In genomic region chr11:6410755-6411154, GRCm38 (mm10) we compare ENCODE assay signal across 6 mouse cellular contexts. TPM values are rescaled to one million over a fixed set of nuclear protein-coding genes. Genes with fewer than 3 reads are reported as not detected.
A peak's percentile ranks its signal among the peaks of the same experiment; 100 is the strongest.
DNase-seq lines count a peak whose midpoint lies in the region; ATAC-seq and TF ChIP-seq lines count a peak whose summit lies in the region.
"Not testable (repeated sequence)": the region's sequence is repeated elsewhere in the genome, so short reads cannot be mapped to it uniquely, and the experiment has no call there.

No protein-coding gene starts in this region.

- H3K9me3 ChIP-seq in lung, postnatal 0 days (ENCODE audit: low read length): not testable (repeated sequence)

- not testable (repeated sequence) for H3K27me3 ChIP-seq in lung, postnatal 0 days (replicated peaks; ENCODE audit: insufficient read depth, low read length); thymus, adult 2 months (ENCODE audit: control insufficient read depth, insufficient read depth, low read length)

- H3K4me1 ChIP-seq in lung, postnatal 0 days (ENCODE audit: insufficient read depth, low read depth, low read length): peaks cover 13% of the 10 kb centered on the region
- peaks cover 39% of the 10 kb centered on the region for H3K4me1 ChIP-seq in thymus, adult 2 months (replicated peaks; ENCODE audit: control insufficient read depth, insufficient read depth, low read length)

- ATAC-seq in lung, postnatal 0 days: not testable (repeated sequence)

- not testable (repeated sequence) for TF ChIP-seq EP300 in lung, postnatal 0 days (IDR thresholded peaks at IDR 0.05)

- H3K27ac ChIP-seq in gastrocnemius, adult 2 months: peak overlapping the region; percentile 57
- H3K27ac ChIP-seq in lung, postnatal 0 days (ENCODE audit: low read length): not testable (repeated sequence)
- peak overlapping the region; percentile 55; the same call in 1 of the 2 replicates for H3K27ac ChIP-seq in thymus, adult 2 months (ENCODE audit: control insufficient read depth, insufficient read depth, low read length)

- intact Hi-C loops in gastrocnemius, adult 2 months (cut with DNase I): loop anchor here (2.0 kb wide), 1 partner anchor 44 kb away; no protein-coding TSS in a partner anchor

- WGBS in lung, postnatal 0 days: 88% methylated on average over 5 of the region's 5 CpGs
- WGBS in thymus, adult 2 months: 85% methylated on average over 5 of the region's 5 CpGs

- not testable (repeated sequence) for TF ChIP-seq POLR2A in thymus, adult 2 months (IDR thresholded peaks at IDR 0.05; ENCODE audit: control insufficient read depth, extremely low read depth, insufficient read depth, low read length, poor library complexity)

- H3K4me3 ChIP-seq in gastrocnemius, adult 2 months; lung, postnatal 0 days (ENCODE audit: low read depth, low read length); thymus, adult 2 months (ENCODE audit: control insufficient read depth, insufficient read depth, low read length): not testable (repeated sequence)

- H3K4me2 ChIP-seq in lung, postnatal 0 days (replicated peaks; ENCODE audit: low read depth, low read length): not testable (repeated sequence)

- H3K36me3 ChIP-seq in lung, postnatal 0 days (ENCODE audit: insufficient read depth, low read length); thymus, adult 2 months (ENCODE audit: control insufficient read depth, insufficient read depth, low read length): not testable (repeated sequence)

- TF ChIP-seq CTCF in gastrocnemius, adult 2 months (IDR thresholded peaks at IDR 0.05); thymus, adult 2 months (IDR thresholded peaks at IDR 0.05; ENCODE audit: borderline replicate concordance, control insufficient read depth, extremely low read depth, insufficient read depth, low read length, poor library complexity): not testable (repeated sequence)
- TF ChIP-seq CTCF in lung, postnatal 0 days (IDR thresholded peaks at IDR 0.05): 0 out of 2 replicates have a peak, but pooled peaks have one; percentile 11

- H3K9ac ChIP-seq in lung, postnatal 0 days (replicated peaks; ENCODE audit: low read depth): not testable (repeated sequence)

- DNase-seq in CD4-positive, CD25-positive, alpha-beta regulatory T cell, adult 2 months (ENCODE audit: low read depth, low spot score): peak; percentile 42
- DNase-seq in ZHBTc4 (ENCODE audit: low read depth, low spot score): peak; percentile 46
- not testable (repeated sequence) for DNase-seq in gastrocnemius, adult 2 months; lung, postnatal 0 days (ENCODE audit: low spot score); thymus, adult 2 months
- DNase-seq in induced T-regulatory cell, adult 2 months (ENCODE audit: low read depth): peak; percentile 47

RNA-seq across cellular contexts. Expression of gene Ppia, which starts 4.5 kb away (rescaled TPM):
- total RNA-seq in gastrocnemius, adult 2 months (2021): 100 to 1,000 TPM; 205 to 209 TPM
- polyA plus RNA-seq in lung, postnatal 0 days (2015; fragmentation: Nextera tagmentation; extraction: Ambion mirVana): 3,011 and 3,180 TPM in 2 replicates
- polyA plus RNA-seq in thymus, adult 2 months (2012; rRNA removed): 1,363 and 1,486 TPM in 2 replicates

RNA-seq across cellular contexts. Expression of gene Zmiz2, which starts 21.9 kb away (rescaled TPM):
- 10 to 100 TPM; 45.4 to 52.0 TPM for total RNA-seq in gastrocnemius, adult 2 months (2021)
- polyA plus RNA-seq in lung, postnatal 0 days (2015; fragmentation: Nextera tagmentation; extraction: Ambion mirVana): 8.6 and 8.7 TPM in 2 replicates
- 137 and 187 TPM in 2 replicates for polyA plus RNA-seq in thymus, adult 2 months (2012; rRNA removed)

RNA-seq across cellular contexts. Expression of gene H2afv, which starts 33.5 kb away (rescaled TPM):
- 10 to 100 TPM; 44.2 to 70.3 TPM for total RNA-seq in gastrocnemius, adult 2 months (2021)
- polyA plus RNA-seq in lung, postnatal 0 days (2015; fragmentation: Nextera tagmentation; extraction: Ambion mirVana): 259 and 268 TPM in 2 replicates
- polyA plus RNA-seq in thymus, adult 2 months (2012; rRNA removed): 163 and 178 TPM in 2 replicates

Comparison
In these comparisons a context has a peak if more than half of its experiments do, and no peak if none do; other contexts are left out.
1. RNA of gene Zmiz2, which starts 21.9 kb away (polyA plus RNA-seq): 137 to 187 TPM in thymus, adult 2 months; 8.6 to 8.7 TPM in lung, postnatal 0 days; every median in the first group is over 10 times any median in the second.